Mouse (Mus musculus) lung, postnatal 0 days (tissue): ENCODE results near the gene Dgkq.

Source experiments
- CTCF ChIP-seq: IDR thresholded peaks from 2 replicates; pipeline ENCODE4 v1.5.1; 2016; ENCODE audit warnings: antibody characterized with exemption, mild to moderate bottlenecking
- EP300 ChIP-seq: IDR thresholded peaks from 2 replicates; pipeline ENCODE4 v1.6.1; 2016; ENCODE audit warnings: antibody characterized with exemption, mild to moderate bottlenecking, control low read depth

DNA sequence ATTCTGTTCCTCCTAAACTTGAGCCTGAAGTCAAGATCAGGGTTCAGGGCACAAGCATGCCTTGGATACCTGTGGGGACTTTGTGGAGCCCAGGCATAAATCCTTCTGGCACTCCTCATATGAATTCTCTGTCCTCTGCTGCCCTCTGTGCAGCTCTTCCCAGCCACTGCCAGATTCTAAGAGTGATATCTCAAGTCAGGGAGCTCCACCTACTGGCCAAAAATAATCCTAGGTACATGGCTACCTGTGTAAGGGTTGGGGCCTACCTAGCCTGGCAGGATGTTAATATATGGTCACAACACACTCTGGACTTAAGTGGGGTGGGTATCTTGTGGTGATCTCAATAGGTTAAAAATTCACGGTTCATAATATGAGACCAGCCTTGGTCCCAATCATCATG lies 17.6 kb downstream of the Dgkq start:
- TF ChIP-seq EP300 (no peak), CTCF (peak; percentile 87)
